Mouse (Mus musculus) thymus, postnatal 10 days (tissue): Measurements from ENCODE around the gene Slx4ip.

ENCODE experiments used
- DNase-seq, 2 experiments: peaks; one replicate each; pipeline ENCODE4 v3.0.0; 2021; ENCODE audit warnings: low spot score in 2 of 2

Slx4ip gene

DNA sequence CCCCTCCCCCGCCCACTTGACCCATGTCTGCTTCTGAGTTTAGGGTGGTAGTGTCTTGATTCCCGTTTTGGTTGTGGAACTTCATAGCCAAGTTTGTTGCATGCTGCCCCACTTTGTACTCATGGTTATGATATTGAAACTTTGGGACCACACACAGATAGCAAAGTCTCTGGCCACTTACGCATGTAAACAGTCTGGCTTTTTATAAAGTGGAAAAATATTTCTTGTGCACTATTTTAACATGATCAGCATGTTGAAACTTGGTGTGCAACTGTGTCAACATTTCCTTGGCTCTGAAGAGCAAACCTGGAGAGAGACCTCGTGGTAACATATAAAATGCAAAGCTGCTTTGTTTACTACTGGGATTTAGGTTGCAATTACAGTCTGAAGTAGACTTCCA is 56.5 kb downstream of the Slx4ip start:
- DNase-seq, result no peak

DNA sequence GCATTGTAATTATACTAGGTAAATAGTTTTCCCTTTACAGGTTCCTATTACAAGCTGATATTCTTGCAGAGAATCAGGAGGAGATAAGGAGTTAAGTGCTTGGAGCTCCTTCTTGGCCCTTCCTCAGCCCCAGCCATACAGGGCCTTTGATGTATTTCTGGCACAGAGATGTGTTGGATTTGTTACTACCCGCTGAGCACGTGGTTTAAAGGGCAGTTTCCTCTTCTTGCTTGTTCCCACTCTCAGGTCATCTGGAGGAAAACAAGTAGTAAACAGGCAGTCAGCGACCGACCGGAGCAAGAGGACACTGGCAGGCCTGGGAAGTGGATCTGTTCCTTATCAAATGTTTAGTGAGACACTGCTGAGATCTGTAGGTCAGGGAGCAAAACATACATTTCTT is 56.9 kb downstream of the Slx4ip start:
- no peak for DNase-seq

DNA sequence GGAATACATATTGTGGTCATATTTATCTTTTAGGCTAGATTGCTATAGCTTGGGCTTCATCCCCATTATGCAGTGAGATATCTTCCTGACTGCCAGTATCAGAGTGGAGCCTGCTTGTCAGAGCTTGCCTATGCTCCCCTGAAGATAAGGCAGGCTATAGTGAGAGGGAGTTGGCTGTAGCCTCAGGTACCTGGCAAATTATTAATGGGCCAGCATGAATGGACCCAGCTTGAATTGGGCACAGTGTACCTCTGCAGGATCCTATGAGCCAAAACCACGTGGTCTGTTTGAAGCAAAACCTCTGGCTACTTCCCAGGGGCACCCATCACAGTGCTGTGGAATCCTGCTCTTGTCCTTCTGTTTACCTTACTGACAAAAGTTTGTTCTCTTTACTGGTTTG is 61.2 kb downstream of the Slx4ip start:
- DNase-seq, result no peak

DNA sequence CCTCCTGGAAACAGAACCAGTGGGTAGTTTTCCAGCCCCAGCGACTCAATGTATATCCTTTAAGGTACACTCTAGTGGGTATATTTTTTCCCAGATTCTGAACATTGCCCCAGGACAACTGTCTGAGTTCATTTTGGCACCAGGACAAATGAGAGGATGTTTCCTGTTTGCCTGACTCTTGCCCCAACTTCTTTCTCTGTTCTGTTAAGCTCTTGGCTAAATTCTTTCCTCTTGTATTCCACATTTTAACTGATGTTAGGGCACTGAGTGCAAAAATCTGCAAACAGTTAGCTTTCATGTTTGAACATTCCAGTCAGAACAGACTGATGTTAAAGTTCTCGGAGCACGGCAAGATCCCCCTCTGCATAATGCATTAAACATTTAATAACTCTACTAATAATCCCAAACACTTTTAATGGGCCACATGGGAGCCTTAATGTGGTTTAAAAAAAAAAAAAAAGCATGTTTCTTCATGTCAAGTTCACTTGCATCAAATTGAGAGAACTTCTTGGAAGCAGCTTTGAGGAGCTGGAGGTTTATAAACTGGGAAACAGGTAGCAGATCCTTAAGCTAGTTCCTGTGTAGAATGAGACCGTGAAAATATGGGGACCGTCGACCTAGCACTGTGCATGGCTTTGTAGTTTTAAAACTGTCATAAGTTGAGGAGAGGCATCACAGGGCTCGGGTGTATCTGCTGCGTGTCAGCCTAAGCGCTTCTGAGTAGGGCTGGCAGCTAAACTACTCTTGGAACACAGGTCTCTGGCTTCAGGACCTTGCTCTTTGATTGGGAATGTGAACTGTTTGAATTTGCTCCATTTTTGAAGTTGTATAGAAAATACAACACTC is 64.9 kb downstream of the Slx4ip start:
- DNase-seq, result no peak

DNA sequence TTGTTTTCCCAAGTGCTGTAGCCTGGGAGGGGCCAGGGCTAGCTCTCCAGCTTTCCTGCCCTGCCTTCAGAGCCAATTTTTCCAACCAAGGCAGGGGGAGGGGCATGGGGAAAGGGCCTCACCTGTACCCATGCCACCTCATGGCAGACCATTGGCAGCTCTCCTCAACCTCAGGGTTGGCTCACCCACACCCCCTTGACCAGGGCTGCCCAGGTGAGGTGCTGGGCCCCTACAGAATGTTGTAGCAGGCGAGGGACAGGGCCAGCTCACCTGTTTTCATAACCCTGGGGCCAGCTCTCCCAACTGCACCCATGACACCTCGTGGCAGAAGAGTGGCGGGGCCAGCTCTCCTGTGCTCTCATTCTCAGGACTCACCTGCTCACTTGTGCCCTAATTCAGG is 67.7 kb downstream of the Slx4ip start:
- DNase-seq, result no peak

DNA sequence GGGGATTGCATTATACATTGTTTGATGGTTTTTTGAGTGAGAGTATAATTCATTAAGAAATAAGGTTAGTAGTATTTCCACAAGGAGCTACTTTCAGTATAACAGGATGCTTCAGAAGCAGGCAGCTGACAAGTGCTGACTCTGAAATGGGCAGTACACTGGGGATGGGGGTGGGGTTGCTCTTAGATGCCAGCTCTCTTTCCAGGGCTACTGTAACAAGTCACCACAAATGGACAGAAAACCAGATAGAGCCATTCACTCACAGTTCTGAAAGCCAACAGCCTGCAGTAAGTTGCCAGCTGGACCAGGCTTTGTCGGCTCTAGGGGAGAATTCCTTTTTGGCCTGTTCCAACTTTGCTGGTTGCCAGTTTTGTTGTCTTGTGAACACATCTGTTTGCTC is 84.8 kb downstream of the Slx4ip start:
- no peak for DNase-seq

DNA sequence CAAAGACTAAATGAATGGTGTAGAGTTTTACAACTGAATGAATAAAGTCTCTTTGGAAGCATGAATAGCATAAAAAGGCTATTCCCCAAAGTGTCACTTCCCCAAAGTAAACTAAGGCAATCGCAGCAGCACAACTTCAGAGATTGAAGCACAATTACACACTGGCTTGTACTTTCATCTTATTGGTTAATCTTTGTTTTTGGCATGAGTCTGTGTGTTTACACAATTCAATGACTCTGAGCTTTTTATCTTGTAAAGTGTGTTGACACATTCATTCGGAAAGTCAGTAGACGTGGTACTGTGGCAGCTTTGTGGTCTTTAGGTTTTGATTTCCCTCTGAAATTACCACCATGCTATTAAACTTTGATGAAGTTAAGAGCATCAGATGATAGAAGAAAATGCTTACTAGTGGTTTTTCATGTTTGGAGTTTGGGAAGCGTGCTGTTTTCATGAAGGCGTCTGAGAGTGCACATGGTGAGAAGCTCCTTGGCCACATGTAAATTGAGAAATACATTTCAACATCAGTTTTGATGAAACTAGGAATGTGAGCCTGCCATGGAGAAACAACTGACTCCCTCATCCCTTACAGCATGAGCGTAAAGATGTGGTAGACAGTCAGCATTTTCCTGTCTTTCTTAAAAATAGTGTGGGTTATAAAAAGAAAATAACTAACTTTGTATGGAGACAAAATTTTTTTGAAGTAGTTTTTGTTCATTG is 88.2 kb downstream of the Slx4ip start:
- DNase-seq, result no peak

DNA sequence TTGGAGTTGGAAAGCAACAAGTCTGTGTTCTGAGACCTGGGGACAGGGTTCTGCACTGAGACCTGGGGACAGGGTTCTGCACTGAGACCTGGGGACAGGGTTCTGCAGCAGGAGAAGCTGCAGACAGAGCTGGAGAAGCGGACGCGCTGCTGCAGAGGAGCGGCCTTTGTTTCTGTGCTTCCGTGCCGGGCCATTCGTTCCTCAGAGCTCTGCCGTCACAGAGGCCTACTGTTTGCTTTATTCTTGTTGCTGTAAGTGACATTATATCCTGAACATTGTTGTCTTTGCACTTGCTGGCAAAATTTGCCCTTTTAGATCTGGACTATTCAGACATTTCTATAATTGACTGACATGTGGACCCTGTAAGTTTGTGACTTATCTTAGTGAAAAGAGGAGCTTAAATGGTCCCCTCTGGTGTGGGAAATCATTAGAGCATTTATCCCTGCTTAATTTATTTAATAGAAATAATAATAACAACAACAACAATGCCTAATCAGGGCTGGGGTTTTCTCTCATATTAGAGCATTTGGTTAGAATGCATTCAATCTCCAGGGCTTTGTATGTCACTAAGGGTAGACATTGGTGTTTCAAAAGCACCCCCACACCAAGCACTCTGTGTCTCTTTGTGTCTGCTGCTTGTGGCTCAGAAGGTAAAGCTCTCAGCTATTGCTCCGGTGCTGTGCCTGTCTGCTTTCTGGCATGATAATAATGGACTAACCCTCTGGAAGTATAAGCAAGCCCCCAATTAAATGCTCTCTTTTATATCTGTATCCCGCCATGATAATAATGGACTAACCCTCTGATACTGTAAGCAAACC is 90.3 kb downstream of the Slx4ip start:
- no peak for DNase-seq

DNA sequence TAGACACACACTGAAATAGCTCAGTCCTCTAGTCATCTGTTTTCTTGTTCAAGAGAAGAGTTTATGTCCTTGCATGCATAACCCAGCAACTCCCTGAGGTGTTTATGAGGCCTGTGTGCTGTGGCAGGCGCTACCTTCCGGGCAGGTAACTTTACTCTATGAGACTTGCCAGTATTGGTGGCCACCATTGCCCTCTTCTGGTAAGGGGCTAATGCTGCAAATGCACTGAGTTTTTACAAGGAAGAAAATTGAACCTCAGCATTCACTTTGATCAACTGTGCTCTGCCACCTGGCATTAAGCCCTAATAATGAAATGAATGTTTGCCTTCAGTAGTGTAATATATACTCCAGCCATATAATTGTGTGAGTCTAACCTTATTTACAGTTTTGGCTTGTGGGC is 92.9 kb downstream of the Slx4ip start:
- no peak for DNase-seq

DNA sequence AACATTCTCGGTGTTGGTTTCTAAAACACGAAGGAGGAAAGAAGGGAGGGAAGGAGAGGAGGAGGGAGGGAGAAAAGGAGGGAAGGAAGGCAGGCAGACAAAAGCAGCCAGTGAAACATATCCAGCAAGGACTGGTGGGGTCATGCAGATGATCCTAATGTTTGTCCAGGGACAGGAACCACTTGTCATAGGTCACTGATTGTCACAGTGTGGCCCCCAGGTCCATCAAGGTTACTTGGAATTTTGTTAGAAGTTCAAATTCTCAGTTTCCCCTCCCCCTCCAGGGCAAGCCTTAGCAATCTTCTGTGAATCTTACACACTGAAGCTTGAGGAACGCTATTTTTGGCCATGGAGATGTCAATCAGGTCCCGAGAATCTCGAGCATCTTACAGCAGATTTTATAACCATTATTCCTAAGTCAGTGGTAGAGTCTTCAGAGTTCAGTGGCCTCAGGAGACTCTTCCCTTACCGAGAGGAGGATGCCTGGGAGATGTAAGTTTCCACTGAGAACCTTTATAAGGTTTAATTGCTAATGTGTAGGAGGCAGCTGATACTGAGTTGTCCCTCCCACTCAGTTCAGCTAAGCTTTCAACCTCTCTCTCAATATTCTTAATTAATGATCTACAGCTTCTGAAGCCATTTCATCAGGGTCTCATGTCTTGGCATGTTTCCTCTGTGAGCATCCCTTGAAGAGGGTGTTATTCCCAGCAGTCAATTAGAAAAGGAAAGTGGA is 95.1 kb downstream of the Slx4ip start:
- DNase-seq, result no peak

DNA sequence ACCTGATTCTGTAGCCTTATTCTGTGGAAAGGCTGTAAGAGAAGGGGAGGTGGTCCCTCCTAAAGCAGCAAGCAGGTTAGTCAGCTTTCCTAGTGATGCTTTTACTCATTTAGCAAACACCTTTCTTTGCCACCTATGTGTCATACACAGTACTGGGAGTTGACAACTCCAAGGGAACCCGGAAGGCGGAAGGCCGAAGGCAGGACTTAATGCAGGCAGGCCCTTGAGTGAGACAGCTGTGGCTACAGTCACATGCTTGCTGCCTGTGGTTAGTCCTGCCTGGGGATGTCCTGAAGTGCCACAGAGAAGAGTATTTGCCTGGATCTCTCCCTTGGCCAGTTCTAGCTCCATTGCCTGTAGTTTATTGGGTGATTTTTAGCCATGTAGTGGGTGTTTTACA is 102.1 kb downstream of the Slx4ip start:
- DNase-seq, result no peak

DNA sequence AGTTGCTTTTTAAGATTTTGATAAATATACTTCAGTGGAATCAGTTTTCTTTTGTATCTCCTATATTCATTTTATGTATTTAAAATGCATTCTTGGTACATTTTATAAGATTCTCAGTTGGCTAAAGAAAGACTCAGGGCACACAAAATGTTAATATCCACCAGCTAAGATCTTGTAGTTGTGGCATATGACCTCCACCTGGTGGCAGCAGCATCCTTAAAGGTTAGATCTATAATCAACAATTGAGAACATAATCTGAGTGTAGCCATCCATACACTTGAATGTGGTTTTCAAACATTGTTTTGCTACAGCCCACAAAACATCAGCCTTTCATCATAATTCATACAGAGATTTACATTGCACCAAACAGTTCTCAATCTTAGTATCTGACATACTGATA is 106.1 kb downstream of the Slx4ip start:
- DNase-seq, result no peak

DNA sequence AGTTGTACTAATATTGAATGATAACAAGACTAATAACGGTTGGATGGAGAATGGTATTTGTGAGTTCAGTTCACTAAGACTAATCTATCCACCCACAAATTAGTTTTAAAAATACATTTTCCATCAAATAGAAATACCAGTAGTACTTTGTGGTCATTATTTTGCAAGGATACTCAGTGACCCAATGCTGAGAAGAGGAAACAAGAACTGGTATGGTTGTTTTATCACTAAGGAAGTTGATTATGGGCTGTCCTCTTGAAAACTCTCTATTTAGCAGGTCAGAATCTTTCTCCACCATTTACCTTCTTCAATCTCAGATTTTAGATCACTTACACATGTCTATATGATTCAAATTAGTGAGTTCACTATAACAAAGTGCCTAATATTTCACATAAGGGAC is 111.0 kb downstream of the Slx4ip start:
- no peak for DNase-seq

DNA sequence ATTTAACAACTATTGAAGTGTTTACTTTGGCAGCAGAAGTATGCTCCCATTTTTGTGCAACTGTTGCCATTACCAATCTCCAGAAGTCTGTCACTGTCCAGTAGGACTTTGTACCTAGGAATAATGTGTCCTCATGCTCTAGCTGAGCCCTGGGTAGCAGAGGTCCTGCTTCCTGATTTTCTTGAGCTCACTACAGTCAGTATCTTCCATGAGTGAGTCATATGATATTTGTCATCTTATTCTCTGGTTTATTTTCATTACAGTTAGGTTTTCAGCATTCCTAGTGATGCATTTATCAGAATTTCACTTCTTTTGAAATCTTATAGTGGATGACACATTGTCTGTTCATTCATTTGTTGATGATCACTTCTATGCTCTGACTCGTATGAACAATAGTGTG is 115.6 kb downstream of the Slx4ip start:
- no peak for DNase-seq

DNA sequence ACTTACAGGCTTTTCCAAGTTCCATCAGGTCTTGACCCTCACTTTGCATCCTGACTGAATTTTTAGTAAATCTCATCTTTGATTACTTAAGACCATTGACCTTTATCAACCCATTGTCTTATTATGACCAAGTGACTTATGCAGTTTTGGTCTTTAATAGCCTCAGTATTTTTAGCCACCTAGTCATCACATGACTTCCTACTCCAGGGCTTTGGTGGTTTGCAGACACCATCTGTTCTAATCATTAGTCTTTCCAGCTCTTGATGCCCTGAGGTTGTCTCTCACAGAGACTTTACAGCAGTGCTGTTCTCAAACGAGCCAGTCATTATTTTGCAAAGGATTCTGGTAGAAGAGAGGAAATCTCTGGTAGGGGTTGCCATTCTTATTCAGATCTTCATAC is 121.0 kb downstream of the Slx4ip start:
- DNase-seq, result no peak

DNA sequence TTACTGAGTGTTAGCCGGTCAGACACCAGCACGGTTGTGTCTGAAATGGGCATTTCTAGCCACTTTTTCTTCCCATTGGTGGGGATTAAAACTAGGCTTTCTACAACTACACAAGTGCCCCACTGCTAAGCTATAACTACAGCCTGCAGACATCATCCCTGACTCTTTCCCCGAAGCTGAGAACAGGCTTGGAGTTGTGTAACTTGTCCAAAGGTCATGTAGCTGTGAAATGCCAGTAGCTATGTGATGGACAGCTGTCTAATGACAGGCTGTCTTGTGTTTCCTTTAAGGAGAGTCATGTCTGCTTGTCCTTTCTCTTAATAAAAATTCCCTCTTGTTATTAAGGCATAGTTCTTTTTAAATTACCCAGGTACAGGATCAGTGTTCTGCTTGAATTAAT is 122.1 kb downstream of the Slx4ip start:
- no peak for DNase-seq

DNA sequence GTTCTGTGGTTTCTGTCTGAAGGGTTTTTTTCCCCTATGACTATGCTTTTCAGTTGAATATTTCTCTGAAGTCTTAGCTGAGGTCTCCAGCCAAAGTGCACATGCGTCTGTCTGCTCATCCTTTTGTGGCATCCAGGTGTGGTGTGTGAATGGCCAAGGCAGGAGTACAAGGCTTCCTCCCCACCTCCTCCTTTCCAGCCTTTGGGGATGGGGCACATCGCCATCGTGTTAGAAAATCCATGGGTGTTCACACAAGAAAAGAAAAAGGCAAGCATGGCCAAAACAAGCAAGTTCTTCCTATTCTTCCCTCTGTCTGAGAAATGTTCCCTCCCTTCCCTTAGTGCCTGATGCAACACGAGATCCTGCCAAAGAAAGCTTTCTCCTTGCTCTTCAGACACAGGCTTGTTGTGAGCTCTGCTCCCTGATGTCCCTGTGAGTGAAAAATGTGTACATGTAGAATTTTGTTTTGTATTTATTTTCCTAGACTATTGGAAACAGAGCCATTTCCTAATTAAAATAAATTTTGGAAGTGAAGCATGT is 122.9 kb downstream of the Slx4ip start:
- no peak for DNase-seq

DNA sequence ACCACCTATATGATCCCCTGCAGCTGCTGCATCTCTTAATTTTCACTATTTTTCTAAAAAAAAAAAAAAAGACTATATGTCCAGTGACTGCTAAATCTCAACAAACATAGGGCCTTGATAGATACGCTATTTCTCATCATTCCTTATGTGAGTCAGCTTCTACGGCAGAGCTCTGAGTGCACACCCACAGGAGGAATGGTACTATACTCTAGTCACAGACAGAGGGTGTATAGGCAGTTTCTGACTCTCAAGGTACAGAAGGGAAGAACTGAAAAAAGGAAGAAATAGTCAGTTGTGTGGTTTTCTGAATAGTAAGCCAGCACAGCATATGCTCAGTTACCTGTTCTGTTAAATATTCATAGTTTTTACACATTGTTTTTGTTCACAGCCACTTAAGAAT is 123.4 kb downstream of the Slx4ip start:
- no peak for DNase-seq

DNA sequence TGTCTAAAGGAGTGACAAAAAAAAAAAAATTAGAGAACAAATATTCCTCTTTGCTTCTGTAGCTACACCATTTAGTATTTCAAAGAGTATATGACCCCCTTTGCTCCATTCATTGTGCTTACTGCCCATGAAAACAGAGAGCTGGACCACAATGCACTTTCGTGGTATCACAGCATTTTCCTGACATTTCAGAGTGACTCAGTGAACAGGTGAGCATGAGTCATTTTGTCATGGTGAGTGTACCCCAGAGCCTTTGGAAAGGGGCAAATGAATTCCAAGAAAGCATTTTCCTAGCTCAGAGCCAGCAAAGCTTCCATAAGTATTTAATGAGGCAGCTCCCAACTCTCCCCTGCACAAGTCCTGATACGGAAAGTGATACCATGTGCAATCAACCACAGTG is 153.1 kb downstream of the Slx4ip start:
- no peak for DNase-seq

DNA sequence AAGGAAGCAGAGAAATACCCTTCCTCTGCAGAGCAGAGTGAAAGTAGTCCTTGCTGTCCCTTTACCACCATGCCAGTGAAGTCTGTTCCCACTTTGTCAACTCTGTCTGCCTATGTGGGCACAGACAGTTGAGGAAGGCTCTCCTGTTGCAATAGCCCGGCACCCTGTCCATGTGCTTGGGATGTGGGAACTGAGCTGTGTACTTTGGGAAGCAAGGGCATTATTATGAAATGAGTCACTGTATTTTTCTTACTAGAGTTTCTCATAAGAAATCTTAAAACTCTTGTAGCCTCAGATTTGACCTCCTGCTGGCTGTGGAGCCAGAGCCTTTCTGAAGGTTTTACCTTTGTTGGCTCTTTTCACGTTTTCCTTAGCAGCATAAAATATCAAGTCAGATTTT is 158.3 kb downstream of the Slx4ip start:
- DNase-seq, result no peak

DNA sequence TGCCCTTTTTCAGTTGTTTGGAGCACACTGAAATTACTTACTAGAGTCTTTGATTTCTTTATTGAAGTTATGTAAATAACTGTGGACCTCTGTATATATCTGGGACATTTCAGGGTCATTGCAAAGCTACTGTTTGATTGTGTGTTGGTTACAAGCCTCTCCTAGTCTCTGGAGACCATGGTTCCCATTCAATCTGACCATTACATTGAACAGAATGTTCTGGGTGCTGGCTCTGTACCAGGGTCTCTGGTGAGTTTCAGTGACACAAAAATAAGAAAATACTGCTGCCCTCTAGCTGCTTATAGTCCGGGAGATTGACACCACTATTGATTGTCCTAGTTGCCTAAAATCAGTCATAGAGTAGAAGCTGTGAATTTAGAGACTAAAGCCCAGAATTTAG is 158.9 kb downstream of the Slx4ip start:
- DNase-seq, result no peak

DNA sequence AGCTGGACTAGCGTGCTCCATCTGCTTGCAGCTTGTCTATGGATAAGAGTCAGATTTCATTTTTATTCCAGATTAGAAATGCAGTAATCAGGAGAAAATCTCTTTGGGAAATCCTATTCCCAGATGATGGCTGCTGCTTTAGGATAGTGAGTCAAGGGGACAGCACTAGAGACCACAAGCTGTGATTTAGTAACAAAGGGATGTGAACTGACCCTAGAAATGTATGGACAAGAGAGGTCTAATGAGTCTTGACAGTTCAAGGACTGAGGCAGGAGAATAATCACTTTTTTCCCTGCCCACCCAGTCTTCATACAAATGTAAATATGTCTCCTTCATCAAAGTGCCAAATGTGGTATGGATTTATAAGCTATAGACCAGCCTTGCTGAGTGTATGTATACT is 172.8 kb downstream of the Slx4ip start:
- no peak for DNase-seq
